Mouse (Mus musculus): Measurements from ENCODE around the gene Ahnak.
A peak's percentile ranks its signal among the peaks of the same experiment; 100 is the strongest.
"Not testable (repeated sequence)": the region's sequence is repeated elsewhere in the genome, so short reads cannot be mapped to it uniquely, and the experiment has no call there.

Gene Ahnak

DNA sequence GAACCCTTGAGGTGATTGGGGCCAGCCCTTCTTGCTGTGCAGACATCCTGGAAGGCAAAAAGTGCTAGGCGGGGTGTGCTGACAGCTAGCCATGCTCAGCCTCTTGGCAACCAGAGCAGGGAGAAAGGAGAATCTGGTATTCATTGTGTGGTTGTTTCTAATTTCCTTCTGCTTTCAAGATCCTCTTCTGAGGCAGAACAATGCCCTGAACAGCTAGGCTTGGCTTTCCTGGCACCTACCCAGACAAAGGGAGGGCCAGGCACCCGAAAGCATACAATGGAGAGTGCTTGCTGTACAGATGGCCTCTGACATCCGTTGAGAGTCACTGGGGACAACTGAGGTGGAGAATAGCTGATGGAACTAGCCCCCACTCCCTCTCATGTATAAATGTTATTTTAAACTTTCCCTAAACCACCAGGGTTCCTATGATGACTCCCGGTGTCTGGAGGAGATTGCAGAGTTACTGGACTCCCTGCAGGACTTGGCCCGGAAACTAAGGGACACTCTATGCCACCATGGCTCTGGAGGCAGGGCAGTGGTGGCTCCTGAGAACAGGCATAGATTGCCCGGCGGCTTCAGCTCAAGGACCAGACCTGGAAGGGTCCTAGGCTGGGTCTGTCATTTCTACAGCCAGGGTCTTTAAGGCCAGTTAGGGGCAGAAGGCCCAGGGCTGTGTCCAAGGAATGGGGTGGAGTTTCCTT is 82.5 kb downstream of the Ahnak start:
- peak; percentile 13 for DNase-seq

DNA sequence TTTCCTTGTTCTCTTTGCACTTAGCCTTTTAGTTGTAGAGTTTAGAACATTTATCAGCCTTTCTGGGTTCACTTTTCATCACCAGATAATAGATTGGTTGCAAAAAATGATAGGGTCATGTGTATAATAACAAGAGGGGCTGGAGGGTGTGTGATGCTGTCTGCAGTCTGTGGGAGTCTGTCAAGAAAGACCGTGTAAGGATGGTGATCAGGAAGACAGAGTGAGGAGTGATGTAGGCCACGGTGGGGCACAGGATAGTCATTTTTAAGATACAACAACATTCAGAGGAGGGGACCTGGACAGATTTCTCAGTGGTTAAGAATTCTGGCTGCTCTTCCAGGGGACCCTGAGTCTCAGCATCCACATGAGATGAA is 83.1 kb downstream of the Ahnak start:
- no peak for DNase-seq

DNA sequence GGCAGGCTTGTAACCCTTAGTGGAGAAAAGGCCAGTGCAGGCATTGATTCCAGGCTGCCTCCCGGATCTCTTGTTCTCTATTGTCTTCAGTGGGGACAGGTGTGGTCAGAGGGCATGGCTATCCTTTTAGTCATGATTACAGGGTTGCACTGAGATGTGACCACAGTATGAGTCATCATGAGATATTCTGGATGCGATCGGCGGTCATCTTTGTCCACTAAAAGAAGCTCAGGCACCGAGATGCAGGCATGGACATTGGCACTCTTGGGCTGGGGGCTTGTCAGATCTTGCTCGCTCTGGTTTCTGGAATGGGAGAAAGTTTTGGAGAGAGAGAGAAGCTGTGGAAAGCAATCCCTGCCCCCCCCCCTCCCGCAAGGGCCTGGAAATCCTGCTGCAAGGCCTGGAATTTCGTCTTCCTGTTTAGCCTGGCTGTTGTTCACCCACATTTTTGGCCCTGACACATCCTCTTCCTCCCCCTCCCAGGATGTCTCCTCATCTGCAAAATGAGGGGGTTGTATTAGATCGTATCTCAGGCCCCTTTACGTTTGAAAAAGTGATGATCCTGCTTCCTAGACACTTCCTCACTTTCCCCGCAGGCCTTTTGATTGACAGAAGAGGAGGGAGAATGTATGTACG is 84.8 kb downstream of the Ahnak start:
- DNase-seq, result no peak

DNA sequence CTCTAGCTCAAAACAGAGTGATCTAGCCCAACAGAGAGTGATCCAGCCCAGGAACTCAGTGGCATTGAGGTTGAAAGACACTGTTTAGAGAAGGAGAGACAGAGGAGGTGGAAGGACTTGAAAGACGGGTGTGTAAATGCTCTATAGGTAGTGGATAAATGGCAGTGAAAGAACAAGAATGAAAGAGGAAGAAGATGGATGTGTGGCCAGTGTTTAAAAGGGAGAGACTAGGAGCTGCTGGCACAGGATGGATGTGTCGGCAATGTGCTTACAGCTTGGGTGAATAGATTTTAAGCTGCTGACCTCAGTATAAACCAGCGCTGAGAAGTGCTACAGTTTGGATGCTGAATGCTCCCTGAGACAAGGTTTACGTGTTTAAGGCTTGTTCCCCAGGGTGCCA is 85.3 kb downstream of the Ahnak start:
- DNase-seq, result no peak

DNA sequence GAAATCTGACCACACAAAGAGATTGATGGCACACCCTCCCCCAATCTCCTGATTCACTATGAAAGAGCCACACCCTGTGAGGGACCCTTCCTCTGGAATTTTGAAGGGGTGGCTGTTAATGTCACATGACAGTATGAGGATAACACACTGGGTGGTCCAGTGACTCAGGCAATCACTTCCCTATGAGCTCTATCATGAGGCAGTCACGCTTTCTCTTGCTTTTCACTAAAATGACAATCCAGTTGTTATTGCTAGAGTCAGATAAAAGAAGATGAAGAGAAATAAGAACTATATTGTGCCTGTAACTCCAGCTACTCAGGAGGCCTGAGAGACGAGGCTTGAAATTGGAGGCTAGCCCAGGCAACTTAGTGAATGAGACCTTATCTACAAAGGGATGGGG is 86.5 kb downstream of the Ahnak start:
- DNase-seq, result no peak

DNA sequence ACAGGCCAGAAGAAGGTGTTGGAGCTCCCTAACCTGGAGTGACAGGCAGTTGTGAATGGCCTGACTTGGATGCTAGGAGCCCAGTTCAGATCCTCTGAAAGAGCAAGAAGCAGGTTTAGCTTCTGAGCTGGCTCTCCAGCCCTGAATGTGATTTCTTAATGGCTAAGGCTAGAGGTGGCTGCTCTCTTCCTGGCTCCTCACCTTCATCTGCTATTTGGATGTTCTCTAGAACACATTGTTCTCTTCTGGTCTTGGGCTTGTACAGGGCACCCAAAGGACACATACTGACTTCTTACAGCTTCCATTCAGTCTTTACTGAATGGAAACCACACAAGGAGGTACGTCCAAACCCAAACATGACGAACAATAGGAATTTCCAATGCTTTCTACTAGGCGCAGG is 87.0 kb downstream of the Ahnak start:
- no peak for DNase-seq

DNA sequence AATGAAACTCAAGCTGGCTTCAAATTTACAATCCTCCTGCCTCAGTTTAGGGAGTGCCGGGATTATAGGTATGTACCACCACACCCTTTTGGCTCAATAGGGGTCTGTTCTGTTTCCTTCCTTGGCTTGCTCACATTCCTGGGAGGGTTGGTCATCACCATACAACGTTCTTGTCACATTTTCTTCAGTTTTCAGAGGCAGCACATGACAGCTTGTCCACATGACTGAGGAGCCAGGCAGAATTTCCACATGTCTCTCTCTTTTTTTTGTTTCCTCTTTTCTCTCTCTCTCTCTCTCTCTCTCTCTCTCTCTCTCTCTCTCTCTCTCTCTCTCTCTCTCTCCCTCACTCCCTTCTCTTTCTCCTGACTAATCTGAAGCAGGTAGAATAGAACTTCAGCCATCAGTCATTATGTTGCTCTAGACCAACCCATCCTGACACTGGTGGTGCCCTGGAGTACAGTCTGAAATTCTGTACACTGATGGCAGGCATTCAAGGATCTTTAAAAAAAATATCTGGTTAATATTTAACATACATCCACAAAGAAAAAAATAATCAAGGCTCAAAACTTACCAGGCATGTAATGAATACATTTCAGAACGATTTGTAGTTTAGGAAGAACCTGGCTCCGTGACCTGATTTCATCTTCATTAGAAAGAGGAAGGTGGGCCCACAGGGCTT is 88.0 kb downstream of the Ahnak start:
- DNase-seq, result no peak

DNA sequence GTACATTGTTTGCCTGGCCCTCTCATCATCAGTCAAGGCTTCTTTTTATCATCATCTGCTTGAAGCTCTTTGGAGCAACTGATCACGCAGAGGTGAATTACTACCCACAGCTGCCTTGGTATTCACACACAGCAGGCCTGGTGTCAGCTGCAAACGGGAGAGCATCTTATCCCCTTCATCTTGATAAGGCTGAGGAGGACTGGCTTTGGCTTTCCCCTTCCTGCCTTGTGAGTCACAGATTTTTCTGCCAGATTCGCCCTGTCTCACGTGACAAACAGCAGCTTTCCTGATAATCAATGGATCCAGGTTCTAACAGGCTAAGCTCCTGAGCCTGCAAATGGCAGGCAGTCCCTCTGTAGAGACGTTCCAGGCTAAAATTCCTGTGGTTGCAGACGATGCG is 90.8 kb downstream of the Ahnak start:
- DNase-seq, result no peak

DNA sequence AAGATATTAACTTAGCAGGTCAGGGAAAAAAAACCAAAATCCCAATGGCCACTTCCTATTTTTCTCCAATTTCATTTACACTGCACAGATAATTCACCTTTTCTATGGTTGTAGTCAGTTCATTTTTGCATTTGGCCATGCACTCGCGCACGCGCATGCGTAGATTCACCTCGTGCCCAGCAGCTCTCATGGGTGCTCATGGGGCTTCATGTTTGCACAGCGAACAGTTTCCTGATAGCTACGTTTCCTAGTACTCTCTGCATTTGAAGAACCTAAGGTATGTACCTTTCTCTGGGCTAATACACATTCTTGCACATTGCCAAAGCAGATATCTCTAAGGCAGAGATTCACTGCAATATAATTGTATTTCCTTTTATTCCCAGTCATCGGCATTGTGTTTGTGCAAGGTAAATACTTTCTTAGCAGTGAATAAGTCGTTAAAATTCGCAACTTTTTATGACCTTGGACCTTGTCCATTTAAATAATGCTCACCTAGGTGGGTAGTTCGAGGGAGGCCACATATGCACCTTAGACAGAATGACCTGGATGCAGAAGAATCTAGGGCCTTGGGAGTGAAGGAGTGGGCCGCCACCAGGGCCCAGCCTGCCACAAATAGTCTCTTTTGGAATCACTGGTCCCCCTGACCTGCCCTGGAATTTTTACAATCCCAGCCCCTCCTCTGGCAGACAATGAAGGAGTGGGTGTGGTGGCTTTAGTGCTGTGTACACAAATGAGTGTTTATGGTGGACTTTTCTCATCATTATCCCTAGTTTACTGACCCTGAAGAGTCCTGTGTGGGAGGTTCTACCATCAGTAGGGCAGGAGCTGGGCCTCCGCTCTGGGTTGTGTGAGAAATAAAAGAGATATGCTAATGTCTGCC is 92.5 kb downstream of the Ahnak start:
- no peak for DNase-seq

DNA sequence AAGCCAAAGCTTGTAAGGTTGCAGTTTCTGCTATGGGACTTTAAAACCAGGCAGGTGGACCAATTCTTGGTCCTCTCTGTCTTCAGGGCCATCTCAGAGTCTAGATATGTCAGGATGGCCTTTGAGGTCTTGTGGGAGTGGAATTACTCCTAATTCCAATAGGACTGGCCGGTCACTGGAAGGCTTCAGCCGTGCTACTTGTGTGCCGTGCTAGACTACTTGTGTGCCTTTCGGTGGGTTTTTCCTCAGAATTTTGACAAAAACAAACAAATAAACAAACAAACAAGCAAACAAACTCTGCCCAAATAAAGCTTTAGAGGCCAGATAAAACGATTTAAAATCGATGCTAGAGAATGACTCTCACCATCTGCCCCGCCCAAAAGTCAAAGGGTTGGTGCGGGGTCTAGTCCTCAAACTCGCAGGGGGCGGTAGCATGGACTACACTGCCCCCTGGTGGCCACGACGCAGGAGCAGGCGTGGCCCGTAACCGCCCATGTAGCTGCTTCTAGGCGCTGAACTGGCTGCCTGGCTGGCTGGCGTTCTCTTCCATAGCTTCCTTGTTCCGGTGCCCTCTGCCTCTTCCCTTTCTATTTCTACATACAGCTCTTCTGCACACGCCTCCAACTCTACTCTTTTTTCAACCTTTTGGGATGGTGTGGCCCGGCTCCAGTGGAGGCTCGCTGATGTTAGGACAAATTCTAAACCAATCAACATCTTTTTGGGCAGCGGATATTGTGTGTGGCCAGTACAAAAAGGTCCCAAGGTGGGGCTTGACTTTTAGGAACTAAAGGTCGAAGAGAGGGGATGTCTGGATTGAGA is 93.3 kb downstream of the Ahnak start:
- peak; percentile 70 for DNase-seq

DNA sequence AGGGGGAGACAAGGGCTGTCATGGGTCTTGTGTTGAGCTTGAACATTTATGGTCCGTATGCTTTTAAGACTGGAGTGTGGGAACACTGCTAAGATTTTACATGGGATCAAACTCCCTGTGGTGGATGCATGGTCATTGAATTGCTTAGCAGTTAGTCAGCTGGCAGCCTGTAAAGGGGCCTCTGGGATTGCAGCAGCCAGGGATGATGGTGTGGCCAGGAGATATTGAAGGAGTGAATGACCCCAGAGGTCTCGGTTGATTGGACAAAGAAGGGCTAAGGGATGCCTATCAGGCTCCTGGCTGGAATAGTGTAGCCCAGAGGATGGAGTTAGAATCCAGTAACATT is 93.9 kb downstream of the Ahnak start:
- no peak for DNase-seq

DNA sequence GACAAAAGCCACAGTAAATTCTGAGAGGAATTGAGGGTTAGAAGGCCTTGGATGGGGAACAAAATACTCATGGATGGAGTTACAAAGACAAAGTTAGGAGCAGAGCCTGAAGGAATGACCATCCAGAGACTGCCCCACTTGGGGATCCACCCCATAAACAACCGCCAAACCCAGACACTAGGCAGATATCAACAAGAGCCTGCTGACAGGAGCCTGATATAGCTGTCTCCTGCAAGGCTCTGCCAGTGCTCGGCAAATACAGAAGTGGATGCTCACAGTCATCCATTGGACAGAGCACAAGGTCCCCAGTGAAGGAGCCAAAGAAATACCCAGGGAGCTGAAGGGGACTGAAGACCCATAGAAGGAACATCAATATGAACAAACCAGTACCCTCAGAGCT is 94.8 kb downstream of the Ahnak start:
- DNase-seq, result not testable (repeated sequence)

DNA sequence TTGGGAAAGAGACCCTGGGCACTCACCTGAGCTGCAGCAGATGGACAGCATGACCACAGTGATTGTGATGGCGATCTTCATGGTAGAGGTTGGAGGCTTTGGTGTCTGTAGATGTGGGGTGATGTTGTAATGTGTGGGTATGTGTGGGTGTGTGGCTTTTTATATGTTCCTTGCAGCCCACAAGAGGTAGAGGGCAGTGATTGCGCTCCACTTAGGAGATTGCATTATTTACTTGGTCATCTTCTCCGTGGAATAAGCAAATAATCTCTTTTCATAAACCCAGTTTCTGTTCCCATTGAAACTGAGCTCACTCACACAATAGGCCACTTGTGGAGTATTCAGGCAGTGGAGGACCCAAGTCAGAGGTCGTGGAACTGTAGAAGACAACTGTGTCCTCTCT is 98.7 kb downstream of the Ahnak start, which contains the start of gene Scgb1a1:
Scgb1a1 (minus strand) TSS at position 138 of the 400 bp plus-strand sequence.
- no peak for DNase-seq

DNA sequence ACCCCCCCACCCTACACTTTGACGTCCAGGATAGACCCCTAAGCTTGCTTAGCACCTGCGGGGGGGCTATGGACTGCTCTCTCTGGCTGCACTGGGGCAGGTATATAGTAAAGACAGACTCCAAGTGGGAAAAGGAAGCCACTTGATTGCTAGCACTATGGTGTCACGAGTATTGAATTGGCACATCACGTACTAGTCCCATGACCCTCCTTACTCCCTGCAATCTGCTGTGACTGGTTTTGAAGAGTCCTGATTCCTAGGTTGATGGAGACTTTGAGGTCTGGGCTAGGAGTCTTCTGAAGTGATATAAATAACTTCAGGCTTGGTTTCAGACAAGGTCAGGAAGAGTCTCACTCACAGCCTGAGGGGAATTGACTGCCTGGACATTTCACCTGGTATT is 101.1 kb downstream of the Ahnak start:
- no peak for DNase-seq

DNA sequence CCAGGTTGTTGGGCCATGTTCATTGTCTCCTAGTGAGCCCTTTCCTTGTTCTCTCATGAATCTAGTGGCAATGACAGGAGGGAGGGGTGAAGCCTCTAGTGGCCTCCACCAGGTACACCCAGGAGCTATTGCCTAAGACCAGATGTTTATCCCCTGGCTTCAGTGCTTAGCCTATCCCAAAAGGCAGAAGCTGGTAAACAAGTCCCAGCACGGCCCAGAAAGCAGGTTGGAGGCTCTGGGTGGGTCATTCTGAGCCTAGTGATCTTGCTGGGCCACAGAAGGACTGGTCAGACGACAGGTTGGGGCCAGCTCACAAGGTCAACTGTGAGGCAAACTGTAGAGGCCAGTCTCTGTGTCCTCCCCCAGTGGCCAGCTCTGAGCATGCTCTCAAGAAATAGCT is 101.6 kb downstream of the Ahnak start:
- DNase-seq, result no peak

DNA sequence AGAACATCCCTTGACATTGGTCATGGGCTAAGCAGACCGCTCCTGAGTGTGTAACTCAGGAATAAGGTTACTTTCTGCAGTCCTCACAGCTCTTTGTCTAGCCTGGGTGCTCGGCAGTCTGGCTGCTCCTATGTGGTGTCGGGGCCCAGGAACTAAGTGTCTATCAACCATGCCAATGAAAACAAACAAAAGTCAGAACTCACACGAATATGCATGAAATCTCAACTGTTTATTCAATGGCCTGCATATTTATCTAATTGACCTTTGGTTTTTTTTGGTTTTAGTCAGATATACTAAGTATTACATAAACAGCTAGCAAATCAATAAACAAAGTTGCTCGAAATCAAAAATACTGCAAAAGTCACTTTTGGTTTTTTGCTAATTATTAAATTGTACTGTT is 106.0 kb downstream of the Ahnak start:
- DNase-seq, result no peak

DNA sequence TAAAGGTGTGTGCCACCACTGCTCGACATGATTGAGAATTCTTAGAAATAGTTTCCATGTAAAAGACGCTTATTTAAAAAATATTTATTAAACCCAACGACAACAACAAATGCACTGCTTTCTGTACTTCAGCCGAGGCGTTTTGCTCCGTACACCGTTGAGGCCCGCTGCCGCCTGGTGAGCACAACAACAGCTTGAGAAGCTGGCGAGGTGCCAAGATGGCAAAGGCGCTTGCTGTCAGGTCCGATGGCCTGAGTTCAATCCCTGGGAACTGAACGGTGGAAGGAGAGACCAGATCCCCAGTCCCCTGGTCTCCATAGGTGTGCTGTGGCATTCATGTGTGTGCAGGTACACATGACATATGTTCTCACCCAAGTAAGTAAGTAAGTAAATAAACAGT is 108.4 kb downstream of the Ahnak start:
- DNase-seq, result no peak

DNA sequence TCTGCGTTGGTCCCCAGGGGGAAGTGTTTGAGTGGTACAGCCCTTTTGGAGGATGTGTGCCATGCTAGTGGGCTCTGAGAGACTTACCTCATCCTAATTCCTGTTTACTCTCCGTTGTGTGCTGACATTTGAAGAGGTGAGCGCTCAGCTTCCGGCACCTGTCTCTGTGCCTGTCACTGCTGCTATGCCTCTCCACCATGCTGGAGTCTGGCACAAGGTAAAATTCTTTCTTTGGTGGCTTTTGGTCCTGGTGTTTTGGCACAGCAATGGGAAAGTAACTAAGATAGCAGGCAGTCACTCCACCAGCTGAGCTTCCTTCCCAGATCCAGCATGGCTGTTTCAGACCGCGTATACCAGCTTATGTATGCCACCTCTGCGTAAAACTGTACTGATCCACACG is 110.7 kb downstream of the Ahnak start:
- no peak for DNase-seq

DNA sequence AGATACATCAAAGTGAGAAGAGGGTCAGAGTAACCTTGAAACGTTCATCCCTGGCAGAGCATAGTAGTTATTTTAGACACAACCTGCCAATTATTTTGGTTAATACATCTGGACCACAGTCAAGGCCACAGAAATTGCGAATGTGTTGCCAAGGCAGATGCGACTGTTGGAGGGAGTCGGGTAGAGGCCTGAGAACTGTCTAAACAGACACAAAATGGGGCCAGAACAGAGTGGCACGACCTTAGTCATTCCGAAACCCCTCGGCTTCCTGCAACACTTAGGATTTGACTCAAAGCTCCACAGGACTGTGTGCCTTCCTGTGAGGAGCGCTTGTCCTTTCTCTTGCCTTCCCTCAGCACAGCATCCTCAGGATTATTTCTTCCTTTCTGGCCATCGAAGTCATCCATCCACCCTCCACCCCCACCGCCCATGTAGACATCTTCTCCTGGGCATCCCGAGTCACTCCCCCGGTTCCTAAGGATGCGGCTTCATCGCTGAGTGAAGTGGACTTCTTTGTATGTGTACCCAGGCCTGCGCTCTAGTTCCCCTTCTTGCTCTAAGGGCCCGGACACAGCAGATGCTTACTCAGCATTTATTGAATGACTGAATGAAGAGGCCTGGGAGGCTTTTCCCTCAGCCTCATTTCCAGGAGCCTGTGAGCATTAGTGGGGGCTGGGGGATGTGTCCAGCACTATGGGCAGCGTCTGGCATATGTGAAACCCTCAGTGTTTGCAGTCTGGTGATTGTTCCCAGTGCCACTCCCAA is 111.4 kb downstream of the Ahnak start:
- no peak for DNase-seq

DNA sequence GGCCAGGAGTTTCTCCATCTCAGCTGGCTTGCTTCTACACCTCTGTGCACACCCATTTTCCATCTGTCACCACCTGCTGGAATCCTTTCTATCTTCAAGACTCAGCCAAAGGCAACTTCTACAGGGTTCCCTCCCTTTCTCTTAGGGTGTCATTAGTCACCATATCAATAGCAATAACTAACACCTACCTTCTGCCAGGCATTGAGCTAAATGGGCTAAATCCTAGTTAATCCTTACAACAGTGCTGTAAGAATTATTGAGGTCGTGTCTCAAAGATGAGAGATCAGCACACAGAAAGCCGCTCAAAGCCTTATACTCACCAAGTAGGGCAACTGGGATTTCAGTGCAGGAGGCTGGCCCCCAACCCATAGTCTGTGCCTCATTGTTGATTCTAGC is 112.0 kb downstream of the Ahnak start:
- DNase-seq, result no peak

DNA sequence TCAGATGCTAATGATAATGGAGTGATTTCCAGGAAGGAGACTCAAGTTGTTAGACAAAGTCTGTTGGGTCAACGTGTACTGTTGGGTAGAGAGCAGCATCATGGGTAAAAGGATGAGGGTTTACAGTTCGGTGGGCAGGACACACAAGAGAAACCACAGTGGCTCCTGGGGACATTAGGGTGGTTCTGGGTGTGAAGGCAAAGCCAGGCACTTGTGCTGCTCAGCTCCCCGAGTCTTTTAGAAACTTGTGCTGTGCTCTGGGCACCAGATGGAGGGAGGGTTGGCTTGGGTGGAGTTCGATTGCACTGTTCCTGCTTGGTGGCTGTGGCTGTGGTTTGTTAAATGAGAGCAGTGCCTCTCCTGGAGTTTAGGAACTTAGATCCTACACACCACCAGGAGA is 114.9 kb downstream of the Ahnak start:
- DNase-seq, result no peak
